Mouse (Mus musculus): ENCODE results near the gene Adam10. TPM values are rescaled to one million over a fixed set of nuclear protein-coding genes. Genes with fewer than 3 reads are reported as not detected.

Adam10 gene
- polyA plus RNA-seq, 1 experiment from 2014 or later: 45.0 TPM

- H3K27ac ChIP-seq (ENCODE audit: low read depth, low read length): no peak overlapping the region
- no peak for ATAC-seq
Observed at GRCm38 (mm10) chr9:70816701-70817305, 138.0 kb downstream of the Adam10 start.

DNA sequence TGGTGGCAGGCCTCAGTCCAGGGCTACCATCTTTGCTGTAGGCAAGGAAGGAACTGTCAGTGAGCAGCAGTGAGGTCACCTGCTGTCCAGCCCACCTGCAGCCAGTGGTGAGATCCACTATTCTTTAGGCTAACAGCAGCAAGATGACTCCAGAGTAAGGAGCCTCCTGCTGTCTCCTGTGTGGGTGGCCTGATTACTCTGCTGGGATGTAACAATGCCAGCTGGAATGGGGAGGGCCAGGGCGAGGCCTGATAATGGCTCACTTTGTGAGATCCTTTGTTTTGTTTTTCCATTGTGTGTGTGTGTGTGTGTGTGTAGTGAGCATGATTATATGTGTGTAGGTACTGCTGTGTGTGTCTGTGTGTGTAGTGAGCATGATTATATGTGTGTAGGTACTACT lies 138.6 kb downstream of the Adam10 start:
- WGBS: 19% methylated on average over 1 of the region's 1 CpGs
- no peaks in the 10 kb centered on the region for H3K4me1 ChIP-seq (ENCODE audit: control insufficient read depth, insufficient read depth, low read length)
- DNase-seq (ENCODE audit: low spot score) (no peak), ATAC-seq (no peak)
- no peaks in the 10 kb centered on the region for H3K9me3 ChIP-seq (replicated peaks; ENCODE audit: control insufficient read depth, low read length)
- H3K27me3 ChIP-seq (replicated peaks; ENCODE audit: control insufficient read depth, insufficient read depth, low read length): no peaks in the 10 kb centered on the region
- no peak overlapping the region for H3K4me3 ChIP-seq (ENCODE audit: low read depth, low read length)
- H3K4me2 ChIP-seq (ENCODE audit: low read length): no peak overlapping the region
- H3K27ac ChIP-seq (ENCODE audit: low read depth, low read length): no peak overlapping the region
- H3K9ac ChIP-seq (ENCODE audit: low read length): no peak overlapping the region
- no peaks in the 10 kb centered on the region for H3K36me3 ChIP-seq (ENCODE audit: control insufficient read depth, insufficient read depth, low read length)

More at GRCm38 (mm10) chr9:70816701-70817305, 138.0 kb downstream of the Adam10 start:
- Histone ChIP-seq H3K36me3 (ENCODE audit: control insufficient read depth, insufficient read depth, low read length) (no peaks in the 10 kb centered on the region), H3K9me3 (replicated peaks; ENCODE audit: control insufficient read depth, low read length) (no peaks in the 10 kb centered on the region), H3K9ac (ENCODE audit: low read length) (no peak overlapping the region), H3K4me1 (ENCODE audit: control insufficient read depth, insufficient read depth, low read length) (no peaks in the 10 kb centered on the region), H3K4me3 (ENCODE audit: low read depth, low read length) (no peak overlapping the region), H3K27me3 (replicated peaks; ENCODE audit: control insufficient read depth, insufficient read depth, low read length) (no peaks in the 10 kb centered on the region), H3K4me2 (ENCODE audit: low read length) (no peak overlapping the region)
- WGBS: 64% methylated on average over 14 of the region's 14 CpGs
- peak; percentile 7 for DNase-seq (ENCODE audit: low spot score)

GRCm38 (mm10) chr9:70818739-70819138 lies 139.9 kb downstream of the Adam10 start:
- H3K27ac ChIP-seq (ENCODE audit: low read depth, low read length): no peak overlapping the region
- no peak for ATAC-seq
- no peak for DNase-seq (ENCODE audit: low spot score)
- 88% methylated on average over 14 of the region's 14 CpGs for WGBS
- H3K9ac ChIP-seq (ENCODE audit: low read length): no peak overlapping the region
- H3K4me1 ChIP-seq (ENCODE audit: control insufficient read depth, insufficient read depth, low read length): no peaks in the 10 kb centered on the region
- H3K9me3 ChIP-seq (replicated peaks; ENCODE audit: control insufficient read depth, low read length): no peaks in the 10 kb centered on the region
- no peaks in the 10 kb centered on the region for H3K36me3 ChIP-seq (ENCODE audit: control insufficient read depth, insufficient read depth, low read length)
- no peak overlapping the region for H3K4me2 ChIP-seq (ENCODE audit: low read length)
- H3K4me3 ChIP-seq (ENCODE audit: low read depth, low read length): no peak overlapping the region
- no peaks in the 10 kb centered on the region for H3K27me3 ChIP-seq (replicated peaks; ENCODE audit: control insufficient read depth, insufficient read depth, low read length)

DNA sequence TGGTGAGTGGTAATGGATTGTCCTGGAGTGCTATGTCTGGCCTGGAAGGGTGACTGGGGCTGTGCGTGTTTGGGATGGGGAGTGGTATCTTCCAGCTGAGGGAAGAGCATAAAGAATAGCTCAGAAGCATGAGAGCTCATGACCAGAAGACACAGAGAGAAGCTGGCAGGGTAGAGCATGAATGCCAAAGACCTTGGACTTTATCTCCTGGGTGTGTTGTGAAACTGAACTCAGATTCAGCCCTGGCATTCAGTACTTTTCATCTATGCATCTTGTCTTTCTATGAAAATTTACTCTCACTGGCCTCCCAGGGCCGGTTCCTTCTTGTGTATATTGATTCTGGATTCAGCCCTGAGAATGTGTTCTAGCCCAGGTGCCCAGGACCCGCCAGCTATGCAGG lies 145.3 kb downstream of the Adam10 start:
- Histone ChIP-seq H3K27me3 (replicated peaks; ENCODE audit: control insufficient read depth, insufficient read depth, low read length) (no peaks in the 10 kb centered on the region), H3K9me3 (replicated peaks; ENCODE audit: control insufficient read depth, low read length) (no peaks in the 10 kb centered on the region), H3K4me1 (ENCODE audit: control insufficient read depth, insufficient read depth, low read length) (no peaks in the 10 kb centered on the region), H3K9ac (ENCODE audit: low read length) (no peak overlapping the region), H3K4me3 (ENCODE audit: low read depth, low read length) (no peak overlapping the region), H3K36me3 (ENCODE audit: control insufficient read depth, insufficient read depth, low read length) (no peaks in the 10 kb centered on the region), H3K4me2 (ENCODE audit: low read length) (no peak overlapping the region), H3K27ac (ENCODE audit: low read depth, low read length) (no peak overlapping the region)
- 82% methylated on average over 3 of the region's 3 CpGs for WGBS
- DNase-seq (ENCODE audit: low spot score) (no peak), ATAC-seq (no peak)

DNA sequence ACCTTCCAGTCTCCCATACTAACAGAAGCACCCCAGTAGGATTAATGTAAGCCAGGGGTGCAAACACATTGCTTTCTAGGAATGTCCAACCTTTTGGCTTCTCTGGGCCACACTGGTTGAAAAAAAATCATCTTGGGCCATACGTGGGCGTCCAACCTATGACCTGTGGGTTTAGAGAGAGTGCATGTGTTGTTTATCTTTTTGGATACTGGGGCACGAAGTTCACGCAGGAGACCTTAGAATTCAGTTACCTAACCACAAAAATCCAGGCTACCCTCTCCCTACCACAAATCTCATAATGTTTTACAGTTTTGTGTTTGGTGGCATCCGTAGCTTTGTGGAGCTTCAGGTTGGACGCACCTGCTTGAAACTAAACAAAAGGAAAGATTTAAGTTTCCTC lies 149.1 kb downstream of the Adam10 start:
- no peak overlapping the region for H3K27ac ChIP-seq (ENCODE audit: low read depth, low read length)
- WGBS: 91% methylated on average over 6 of the region's 6 CpGs

More for the DNA sequence above, 149.1 kb downstream of the Adam10 start:
- H3K9ac ChIP-seq (ENCODE audit: low read length): no peak overlapping the region
- H3K27me3 ChIP-seq (replicated peaks; ENCODE audit: control insufficient read depth, insufficient read depth, low read length): no peaks in the 10 kb centered on the region
- ATAC-seq (no peak), DNase-seq (ENCODE audit: low spot score) (no peak)
- no peaks in the 10 kb centered on the region for H3K36me3 ChIP-seq (ENCODE audit: control insufficient read depth, insufficient read depth, low read length)
- no peaks in the 10 kb centered on the region for H3K4me1 ChIP-seq (ENCODE audit: control insufficient read depth, insufficient read depth, low read length)
- no peak overlapping the region for H3K4me3 ChIP-seq (ENCODE audit: low read depth, low read length)
- H3K4me2 ChIP-seq (ENCODE audit: low read length): no peak overlapping the region
- H3K9me3 ChIP-seq (replicated peaks; ENCODE audit: control insufficient read depth, low read length): no peaks in the 10 kb centered on the region

Small RNA genes within 50 kb of the gene (microRNA-seq; reads per million reads assigned to microRNA genes)
- gene Gm25149: not detected

Other genes with a start within 250 kb of the Adam10 start
- 26.3 and 30.0 TPM in 2 replicates for gene Rnf111, start 175.3 kb upstream of the Adam10 start, polyA plus RNA-seq (2014; fragmentation: Nextera tagmentation; extraction: Ambion mirVana)
- 50.7 and 54.6 TPM in 2 replicates for gene Sltm, start 136.2 kb upstream of the Adam10 start, polyA plus RNA-seq (2014; fragmentation: Nextera tagmentation; extraction: Ambion mirVana)
- 0.48 and 0.58 TPM in 2 replicates for gene Gm10642, start 22.7 kb upstream of the Adam10 start, polyA plus RNA-seq (2014; fragmentation: Nextera tagmentation; extraction: Ambion mirVana)
- 12.4 and 14.6 TPM in 2 replicates for gene Mindy2, start 21.8 kb upstream of the Adam10 start, polyA plus RNA-seq (2014; fragmentation: Nextera tagmentation; extraction: Ambion mirVana)